Mouse (Mus musculus) G1E-ER4 (cell line): ENCODE data around the gene Dact3. TPM values are rescaled to one million over a fixed set of nuclear protein-coding genes. Genes with fewer than 3 reads are reported as not detected.

Experiments
- GATA1 ChIP-seq: IDR thresholded peaks from one replicate; pipeline ENCODE4 v1.8.0; 2012; ENCODE audit warnings: low read length, inconsistent platforms
- polyA plus RNA-seq: library from polyadenylated mRNA; stranded (reverse); fragments of >175 nt; gene quantifications from 2 replicates; pipeline ENCODE4 v1.2.3, GENCODE M21; 2012

Dact3 gene
- polyA plus RNA-seq, 1 experiment = 0.45 TPM

DNA sequence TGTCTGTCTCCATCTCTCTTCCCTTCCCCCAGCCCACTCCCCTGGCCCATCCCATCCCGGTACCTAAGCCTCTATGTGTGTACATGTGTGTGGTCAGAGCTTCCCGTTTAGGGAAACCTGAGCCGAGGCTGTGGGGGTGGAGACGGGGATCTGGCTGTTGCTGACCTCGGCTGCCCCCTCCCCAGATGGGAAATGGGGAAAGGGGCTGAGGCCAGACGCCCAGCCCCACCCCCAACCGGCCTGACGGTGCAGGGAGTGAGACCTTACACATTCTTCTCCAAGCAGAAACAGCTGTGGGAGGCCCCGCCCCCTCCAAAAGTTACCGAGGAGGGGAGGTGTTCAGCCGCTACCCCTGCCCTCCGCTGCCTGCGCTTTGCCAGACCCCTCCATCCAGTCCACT, 1.5 kb downstream of the Dact3 start:
- no peak for TF ChIP-seq GATA1

DNA sequence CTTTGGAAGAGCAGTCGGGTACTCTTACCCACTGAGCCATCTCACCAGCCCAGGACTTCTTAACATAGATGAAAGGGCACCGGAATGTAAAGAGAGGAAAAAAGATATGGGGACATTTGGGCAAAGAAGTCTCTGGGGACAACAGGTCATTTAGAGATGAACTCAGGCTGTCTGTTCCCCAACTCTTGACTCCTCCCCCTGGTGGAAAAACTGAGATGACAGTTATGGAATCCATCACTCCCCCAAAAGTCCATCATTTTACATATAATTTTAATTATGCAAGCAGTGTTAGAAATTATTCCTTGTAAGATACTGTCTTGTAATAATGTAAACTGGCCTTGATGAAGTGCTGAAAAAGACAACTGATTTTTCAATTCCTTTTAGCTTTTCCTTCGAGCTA, 2.6 kb downstream of the Dact3 start:
- TF ChIP-seq GATA1 = no peak

DNA sequence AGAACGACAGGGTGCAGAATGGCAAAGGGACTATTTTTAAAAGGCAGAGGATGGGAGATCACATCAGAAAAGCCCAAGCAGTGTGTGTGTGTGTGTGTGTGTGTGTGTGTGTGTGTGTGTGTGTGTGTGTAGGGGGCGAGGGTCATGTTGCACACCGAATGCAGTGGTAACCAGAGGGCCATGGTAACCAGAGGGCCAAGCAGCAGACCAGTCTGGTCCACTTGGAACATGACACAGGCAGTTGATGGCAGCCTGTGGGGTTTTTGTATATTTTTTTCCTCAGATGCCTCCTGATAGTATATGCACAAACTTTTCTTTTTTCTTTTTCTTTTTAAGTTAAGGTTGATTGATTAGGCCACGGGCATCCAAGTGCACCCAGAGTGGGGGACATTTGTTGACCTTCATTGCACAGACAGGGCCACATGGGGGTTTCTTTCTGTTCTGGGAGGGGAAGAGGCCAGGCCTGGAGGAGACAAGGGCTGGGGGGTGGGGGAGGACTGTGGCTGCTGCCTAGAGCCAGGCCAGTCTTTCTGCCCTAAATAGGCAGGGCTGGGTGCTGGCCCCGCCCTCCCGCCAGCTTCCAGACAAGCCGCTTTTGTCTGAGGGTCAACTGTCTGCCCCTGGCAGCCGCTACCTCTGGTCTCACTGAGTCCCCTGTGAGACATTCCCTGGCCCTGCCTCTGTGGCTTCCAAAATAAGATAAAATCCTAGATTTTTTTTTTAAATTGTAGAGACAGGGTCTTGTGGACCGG, 4.9 kb downstream of the Dact3 start:
- no peak for TF ChIP-seq GATA1

DNA sequence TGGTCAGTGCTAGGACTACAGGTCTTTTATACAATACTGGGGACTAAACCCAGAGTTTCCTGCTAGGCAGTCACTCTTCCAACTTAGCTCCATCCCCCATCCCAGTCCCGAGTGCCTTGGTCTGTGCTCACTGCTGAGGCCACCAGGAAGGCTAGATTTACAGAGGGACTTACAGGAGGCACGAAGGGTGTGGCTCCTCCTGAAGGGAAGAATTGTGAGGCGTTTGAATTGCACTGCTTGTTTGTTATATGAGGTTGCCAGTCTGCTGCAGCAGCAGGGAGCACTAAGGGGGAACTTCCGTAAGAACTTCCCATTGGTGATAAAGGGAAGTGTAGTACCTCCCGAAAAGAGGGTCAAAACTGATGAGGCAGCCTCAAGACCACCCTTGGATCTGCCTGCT, 5.5 kb downstream of the Dact3 start:
- no peak for TF ChIP-seq GATA1

DNA sequence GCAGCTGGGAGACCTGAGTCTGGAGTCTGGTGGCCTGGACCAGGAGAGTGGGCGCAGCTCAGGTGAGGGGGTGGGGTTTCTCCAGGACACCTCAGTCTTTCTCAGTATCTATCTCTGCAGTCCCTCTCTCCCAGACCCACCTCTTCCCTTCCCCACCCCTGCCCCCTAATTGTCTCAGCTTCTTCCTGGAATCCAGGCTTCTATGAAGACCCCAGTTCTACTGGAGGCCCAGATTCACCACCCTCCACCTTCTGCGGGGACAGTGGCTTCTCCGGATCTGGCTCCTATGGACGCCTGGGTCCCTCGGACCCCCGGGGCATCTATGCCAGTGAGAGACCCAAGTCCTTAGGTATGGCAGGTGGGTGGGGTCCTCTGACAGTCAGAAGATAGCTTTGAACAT, 8.0 kb downstream of the Dact3 start:
- TF ChIP-seq GATA1 = no peak

DNA sequence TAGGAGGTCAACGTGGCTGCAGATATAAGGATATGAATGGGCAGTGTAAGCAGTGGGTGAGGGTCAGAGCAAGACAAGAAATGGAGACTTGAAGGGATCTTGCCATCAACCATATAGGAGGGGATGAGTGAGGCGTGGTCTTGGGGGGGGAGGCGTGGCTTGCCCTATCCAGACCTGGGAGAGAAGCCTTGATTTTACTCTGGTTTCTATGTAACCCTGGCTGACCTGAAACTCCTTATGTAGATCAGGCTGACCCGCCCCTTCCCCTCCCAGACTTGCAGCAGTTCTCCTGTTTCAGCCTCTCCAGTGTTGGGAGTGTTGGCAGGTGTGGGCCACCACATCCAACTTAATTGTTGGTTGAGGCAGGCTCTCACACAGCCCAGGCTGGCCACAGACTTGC, 9.2 kb downstream of the Dact3 start:
- TF ChIP-seq GATA1 = no peak

DNA sequence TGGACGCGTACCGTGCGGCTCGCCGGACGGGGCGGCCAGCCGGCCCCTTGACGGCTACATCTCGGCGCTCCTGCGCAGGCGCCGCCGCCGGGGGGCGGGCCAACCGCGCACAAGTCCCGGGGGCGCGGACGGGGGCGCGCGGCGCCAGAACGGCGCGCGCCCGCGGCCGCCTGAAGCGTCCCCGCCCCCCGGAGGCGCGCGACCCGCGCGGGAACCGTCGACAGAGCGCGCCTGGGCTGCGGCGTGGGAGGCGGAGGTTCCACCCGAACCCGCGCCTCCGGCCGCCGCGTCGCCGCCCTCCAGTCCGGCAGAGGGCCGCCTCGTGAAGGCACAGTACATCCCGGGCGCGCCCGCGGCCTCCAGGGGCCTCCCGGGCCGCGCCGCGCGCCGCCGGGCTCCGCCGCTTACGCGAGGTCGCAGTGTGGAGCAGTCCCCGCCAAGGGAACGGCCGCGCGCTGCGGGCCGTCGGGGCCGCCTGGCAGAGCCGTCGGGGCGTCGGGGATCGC, 10.2 kb downstream of the Dact3 start:
- no peak for TF ChIP-seq GATA1

DNA sequence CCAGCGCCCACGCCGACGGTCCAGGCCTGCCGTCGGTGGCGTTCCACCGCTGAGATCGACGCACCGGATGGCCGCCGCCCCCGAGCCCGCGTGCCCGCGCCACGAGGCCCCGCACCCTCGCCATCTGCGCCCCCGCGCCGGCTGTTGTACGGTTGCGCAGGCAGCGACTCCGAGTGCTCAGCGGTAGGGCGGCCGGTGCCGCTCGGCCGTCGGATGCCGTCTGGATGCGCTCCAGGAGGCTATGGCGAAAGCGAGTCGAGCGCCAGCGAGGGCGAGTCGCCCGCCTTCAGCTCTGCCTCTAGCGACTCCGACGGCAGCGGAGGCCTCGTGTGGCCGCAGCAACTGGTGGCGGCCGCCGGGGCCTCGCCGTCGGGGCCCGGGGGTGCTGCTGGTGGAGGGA, 10.8 kb downstream of the Dact3 start:
- TF ChIP-seq GATA1 = no peak

DNA sequence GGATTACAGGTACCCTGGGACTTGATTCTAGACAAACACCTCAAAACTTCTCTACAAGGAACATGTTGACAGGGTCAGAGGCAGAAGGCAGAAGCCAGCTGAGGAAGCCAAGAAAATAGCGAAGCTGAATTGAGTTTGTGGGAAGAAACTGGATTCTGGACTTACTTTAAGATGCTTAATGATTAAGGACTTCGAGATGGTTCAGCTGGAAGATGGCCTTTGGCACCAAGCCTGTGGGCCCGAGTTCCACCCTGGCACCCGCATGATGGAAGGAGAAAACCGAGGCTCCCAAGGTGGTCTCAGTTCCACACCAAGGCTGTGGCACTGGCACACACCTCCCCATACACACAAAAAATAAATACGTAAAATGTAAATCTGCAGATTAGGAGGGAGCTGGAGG, 15.4 kb downstream of the Dact3 start:
- TF ChIP-seq GATA1 = no peak

DNA sequence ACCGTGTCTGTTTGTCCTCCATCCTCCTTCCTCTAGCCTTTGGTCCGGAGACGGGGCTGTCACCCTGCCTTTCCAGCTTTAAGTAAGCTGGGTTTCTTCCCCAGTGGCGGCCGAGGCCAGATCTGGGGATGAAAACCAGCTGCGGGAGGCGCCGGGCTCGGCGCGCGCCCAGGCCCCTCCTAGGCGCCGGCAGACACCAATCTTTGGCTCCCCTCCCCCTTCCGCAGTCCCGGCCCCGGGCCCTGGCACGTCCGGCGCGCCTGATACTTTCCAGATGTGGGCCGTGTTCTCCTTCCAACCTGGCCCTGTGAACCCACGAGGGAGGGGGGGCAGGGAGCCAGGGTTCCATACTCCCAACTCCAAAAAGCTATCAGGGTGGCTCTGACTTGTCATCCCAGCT, 15.8 kb downstream of the Dact3 start:
- TF ChIP-seq GATA1 = no peak

DNA sequence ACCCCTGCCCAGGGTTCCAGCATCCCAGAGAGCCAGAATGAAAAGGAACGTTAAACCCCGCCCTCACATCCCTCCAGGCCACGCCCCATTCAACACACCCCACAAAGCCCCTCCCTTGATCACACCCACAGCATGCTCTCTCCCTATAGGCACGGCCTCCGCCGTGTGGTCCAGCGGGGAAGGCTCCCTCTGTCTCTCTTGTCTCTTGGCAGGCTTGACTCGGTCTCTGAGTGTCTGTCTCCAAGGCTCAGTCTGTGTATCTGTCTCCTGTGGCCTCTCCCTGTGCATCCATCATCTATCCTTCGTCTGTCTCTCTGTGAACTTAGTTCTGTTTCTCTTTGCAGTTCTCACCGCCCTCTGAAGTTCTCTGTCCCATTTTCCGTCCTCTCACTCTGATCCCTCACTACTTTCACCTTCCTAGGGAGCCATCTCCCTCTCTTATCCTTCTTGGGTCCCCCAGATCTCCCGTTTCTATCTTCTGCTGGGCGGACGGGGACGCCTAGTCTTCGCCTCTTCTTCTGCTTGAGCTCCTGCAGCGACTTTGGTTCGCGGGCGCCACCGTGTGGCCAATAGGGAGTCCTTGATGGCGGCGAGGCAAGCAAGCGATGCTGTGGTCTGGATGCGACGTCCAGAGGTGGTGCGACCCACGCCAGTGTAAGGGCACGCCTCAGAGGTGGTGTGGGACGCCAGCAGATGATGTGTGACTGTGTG, 16.7 kb downstream of the Dact3 start, which contains the start of gene Gng8:
Gene Gng8 (plus strand): TSS at position 146 of the 711 bp plus-strand sequence.
- no peak for TF ChIP-seq GATA1

DNA sequence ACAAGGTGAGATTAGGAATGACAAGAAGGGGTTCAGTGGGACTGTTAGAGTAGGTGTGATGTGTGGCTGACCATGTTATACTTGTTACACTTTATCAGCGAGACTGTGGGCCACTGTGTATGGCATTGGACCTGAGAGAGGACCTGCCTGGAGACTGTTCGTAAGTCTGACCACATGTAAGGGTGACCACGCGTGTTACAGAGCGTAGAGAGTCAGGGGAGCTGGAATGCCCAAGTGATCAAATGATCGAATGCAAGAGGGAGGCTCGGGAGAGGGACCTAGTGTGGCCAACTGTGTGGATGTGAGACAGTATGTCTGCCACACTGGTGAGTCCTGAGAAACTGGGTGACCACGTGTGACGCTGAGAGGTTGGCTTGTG, 17.2 kb downstream of the Dact3 start:
- no peak for TF ChIP-seq GATA1

DNA sequence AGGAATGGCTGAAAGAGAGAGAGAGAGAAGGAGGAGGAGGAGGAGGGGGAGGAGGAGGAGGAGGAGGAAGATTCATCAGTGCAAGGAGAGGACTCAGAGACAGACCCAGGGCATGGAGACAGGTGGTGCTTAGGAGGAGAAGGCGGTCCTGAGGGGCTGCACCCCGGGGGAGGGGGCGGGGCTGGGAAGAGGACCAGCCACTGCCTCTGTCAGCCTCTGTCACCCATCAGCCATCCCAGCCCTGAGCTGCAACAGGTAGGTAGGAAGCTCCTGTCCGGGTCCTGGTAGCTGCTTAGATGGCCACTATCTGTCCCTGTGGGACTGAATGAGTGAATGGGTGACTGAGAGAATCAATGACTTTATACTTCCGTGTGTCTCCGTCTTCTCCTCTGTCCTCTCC, 18.5 kb downstream of the Dact3 start:
- TF ChIP-seq GATA1 = no peak

DNA sequence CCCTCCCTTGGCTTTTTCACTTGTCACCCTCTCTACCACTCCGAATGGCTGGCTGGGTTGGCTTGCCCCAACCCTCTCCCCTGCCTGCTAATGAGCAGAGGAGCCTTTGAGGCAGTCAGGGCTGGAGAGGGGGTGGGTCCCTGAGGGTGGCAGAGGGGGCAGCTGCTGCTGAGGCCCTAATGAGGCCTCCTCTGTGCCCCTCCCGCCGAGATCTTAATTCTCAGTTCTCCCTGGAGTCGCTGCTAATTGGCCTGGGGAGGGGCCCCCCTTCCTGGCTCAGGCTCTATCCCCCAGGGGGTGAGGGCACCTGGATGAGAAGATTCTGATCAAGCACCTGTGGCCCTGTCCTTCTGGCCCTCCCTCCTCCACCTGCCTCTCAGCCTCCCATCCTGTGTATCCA, 19.2 kb downstream of the Dact3 start:
- TF ChIP-seq GATA1 = no peak

DNA sequence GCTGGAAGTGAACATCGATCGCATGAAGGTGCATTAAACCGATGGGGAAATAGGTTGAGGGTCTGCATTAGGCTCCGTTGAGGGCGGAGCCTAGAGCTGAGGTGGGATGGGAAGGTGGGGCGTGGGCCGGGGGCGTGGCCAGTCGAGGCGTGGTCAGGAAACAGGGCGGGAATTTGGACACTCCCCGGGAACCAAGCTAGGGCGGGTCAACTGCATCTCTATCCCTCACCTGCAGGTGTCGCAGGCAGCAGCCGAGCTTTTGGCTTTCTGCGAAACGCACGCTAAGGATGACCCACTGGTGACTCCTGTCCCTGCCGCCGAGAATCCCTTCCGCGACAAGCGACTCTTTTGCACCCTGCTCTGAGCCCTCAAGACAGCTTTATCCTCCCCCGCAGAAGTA, 19.9 kb downstream of the Dact3 start:
- TF ChIP-seq GATA1 = no peak

DNA sequence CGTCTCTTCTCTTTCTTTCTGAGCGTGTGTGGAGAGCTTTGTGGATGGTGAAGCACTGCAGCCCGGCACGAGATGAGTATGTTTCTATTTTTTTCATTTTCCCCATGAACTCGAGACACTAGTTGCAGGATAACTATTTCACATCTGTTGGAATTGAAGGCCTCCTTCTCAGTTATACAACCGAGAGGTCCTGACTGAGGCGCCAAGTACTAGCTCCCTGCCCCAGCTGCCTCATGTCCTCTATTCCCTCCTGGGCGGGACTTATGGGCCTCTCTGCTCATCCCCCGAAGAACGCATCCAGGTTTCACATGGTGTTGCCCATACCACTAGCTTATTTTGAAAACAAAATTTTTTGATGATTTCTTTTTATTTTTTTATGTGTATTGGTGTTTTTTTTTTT, 20.4 kb downstream of the Dact3 start:
- no peak for TF ChIP-seq GATA1

DNA sequence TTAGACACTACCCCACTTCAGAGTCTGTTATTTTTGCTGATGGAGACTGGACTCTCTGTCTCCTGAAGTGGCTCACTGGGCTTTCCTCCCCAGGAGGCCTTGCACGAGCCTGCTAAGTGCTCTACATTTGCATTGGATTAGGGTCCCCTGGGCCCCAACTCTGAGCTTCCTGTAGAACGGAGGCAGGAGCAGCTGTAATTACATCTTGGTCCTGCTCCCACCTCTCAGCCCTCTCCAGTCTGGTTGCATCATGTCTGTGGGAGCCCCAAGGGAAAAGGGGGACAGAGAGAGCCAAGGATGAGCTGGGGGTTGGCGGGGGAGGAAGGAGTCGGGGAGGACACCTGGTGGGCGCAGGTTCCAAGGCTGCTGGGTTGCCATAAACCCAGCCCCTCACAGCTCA, 25.4 kb downstream of the Dact3 start:
- no peak for TF ChIP-seq GATA1
